Comparison of ENCODE assay signal across 15 mouse cellular contexts in the genomic region with DNA sequence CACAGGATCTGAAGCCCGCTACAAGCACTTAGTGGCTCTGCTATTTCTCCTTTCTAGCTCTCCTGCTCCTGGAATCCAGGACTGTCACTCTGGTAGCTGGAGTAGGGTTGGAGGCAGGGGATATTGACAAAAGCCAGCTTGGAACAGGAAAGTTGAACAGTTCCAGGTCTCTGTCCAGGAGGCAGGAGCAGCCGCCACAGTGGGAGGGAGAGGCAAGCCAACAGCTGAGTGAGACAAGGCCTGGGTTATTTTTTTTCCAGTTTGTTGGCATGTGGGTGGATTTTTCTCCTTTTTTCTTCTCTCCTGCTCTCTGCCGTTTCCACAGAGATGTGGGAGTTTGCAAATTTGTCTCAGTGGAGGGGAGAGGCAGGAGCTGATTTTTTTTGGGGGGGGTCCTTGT. TPM values are rescaled to one million over a fixed set of nuclear protein-coding genes. Genes with fewer than 3 reads are reported as not detected.
DNase-seq lines count a peak whose midpoint lies in the region; ATAC-seq lines count a peak whose summit lies in the region.
"Had no signal": no experiment of that assay in that cellular context is flagged by ENCODE, and none has a peak within 500 bp of the region (broad histone marks: within the 10 kb centered on the region; RNA-seq: fewer than 3 reads in every experiment).

No protein-coding gene starts in this region.

- peak; percentile 8 for DNase-seq in cerebellum, adult 11 months
- DNase-seq in cerebellum, postnatal 4 days (ENCODE audit: low spot score in 2 of 2) = no peak
- peak; percentile 38 to 55 for DNase-seq in frontal cortex, postnatal 36 days (ENCODE audit: low spot score in 2 of 2)
- no peak for DNase-seq in frontal cortex, postnatal 25 days (ENCODE audit: low spot score in 2 of 2)
- peak; percentile 48 to 57 for DNase-seq in right cerebral cortex, postnatal 10 days (ENCODE audit: low spot score in 2 of 2)
- no peak for DNase-seq in right cerebral cortex, postnatal 4 days
- no peak for DNase-seq in urinary bladder, postnatal 25 days (ENCODE audit: low spot score)
- DNase-seq: adrenal gland, postnatal 14 days; kidney, adult 18-20 months; liver, postnatal 0 days; lung, postnatal 10 days; right cerebral cortex, postnatal 14 days; thymus, adult 2 months had no signal

- ATAC-seq in activated CD4-positive, CD25-positive, alpha-beta regulatory T cell, adult 4 months = no peak
- ATAC-seq: liver, postnatal 0 days; midbrain, embryonic 13.5 days had no signal

RNA-seq across cellular contexts. Expression of a gene that starts 13.3 kb away (rescaled TPM):
- not detected for polyA plus RNA-seq in activated CD4-positive, CD25-positive, alpha-beta regulatory T cell, adult 4 months (2017; shearing (Covaris generic))

Comparison
In these comparisons a context has a peak if more than half of its experiments do, and no peak if none do; other contexts are left out.
1. DNase-seq: peak in cerebellum, adult 11 months (single experiment), frontal cortex, postnatal 36 days (2 of 2) and right cerebral cortex, postnatal 10 days (2 of 2); none in cerebellum, postnatal 4 days (0 of 2), frontal cortex, postnatal 25 days (0 of 2), right cerebral cortex, postnatal 4 days (single experiment) and urinary bladder, postnatal 25 days (single experiment).